Mouse (Mus musculus) liver, embryonic 11.5 days (tissue): ENCODE measurements around the gene Dars. TPM values are rescaled to one million over a fixed set of nuclear protein-coding genes. Genes with fewer than 3 reads are reported as not detected.
A peak's percentile ranks its signal among the peaks of the same experiment; 100 is the strongest.

Source experiments
- ATAC-seq: fragments of 200-750 bp; cut with Nextera tagmentation; replicated peaks from 2 replicates; pipeline ENCODE4 v1.8.0; 2017; ENCODE audit warnings: moderate number of reproducible peaks, mild to moderate bottlenecking, moderate TSS enrichment, moderate library complexity; ENCODE audit not compliant: low FRiP score
- DNase-seq: peaks from one replicate; pipeline ENCODE4 v3.0.0-alpha.2; 2017; ENCODE audit warnings: low spot score
- H3K27ac ChIP-seq: fragments of 300-500 bp; sonication (generic); 2 replicates; pipeline ENCODE4 v1.5.1; 2014; ENCODE audit warnings: mild to moderate bottlenecking, low read depth, low read length, control low read depth
- H3K27me3 ChIP-seq: fragments of 300-500 bp; sonication (generic); replicated peaks from 2 replicates; pipeline ENCODE4 v1.6.1; 2014; ENCODE audit warnings: low read length, mixed read lengths; ENCODE audit not compliant: control insufficient read depth, insufficient read depth
- H3K36me3 ChIP-seq: fragments of 300-500 bp; sonication (generic); 2 replicates; pipeline ENCODE4 v1.6.1; 2014; ENCODE audit warnings: mild to moderate bottlenecking, low read length, moderate library complexity, mixed read lengths; ENCODE audit not compliant: control insufficient read depth, insufficient read depth
- H3K4me1 ChIP-seq: fragments of 300-500 bp; sonication (generic); replicated peaks from 2 replicates; pipeline ENCODE4 v1.6.1; 2014; ENCODE audit warnings: low read length, mixed read lengths; ENCODE audit not compliant: control insufficient read depth, insufficient read depth
- H3K4me2 ChIP-seq: fragments of 300-500 bp; sonication (generic); 2 replicates; pipeline ENCODE4 v1.6.1; 2014; ENCODE audit warnings: mild to moderate bottlenecking, control low read depth, moderate library complexity
- H3K4me3 ChIP-seq: fragments of 300-500 bp; sonication (generic); 2 replicates; pipeline ENCODE4 v1.5.1; 2014; ENCODE audit warnings: low read depth, low read length, control low read depth
- H3K9ac ChIP-seq: fragments of 300-500 bp; sonication (generic); 2 replicates; pipeline ENCODE4 v1.6.1; 2014; ENCODE audit warnings: low read depth, low read length, control low read depth
- H3K9me3 ChIP-seq: fragments of 300-500 bp; sonication (generic); 2 replicates; pipeline ENCODE4 v1.6.1; 2016; ENCODE audit warnings: low read length, inconsistent platforms, mixed read lengths; ENCODE audit not compliant: control insufficient read depth
- WGBS: fragments of 180-500 bp; shearing (Covaris S2); extraction: QIAGEN DNeasy Blood & Tissue Kit; methylation state at CpG from one replicate; pipeline ENCODE4 v1.1.7; 2014; 5-methylcytosine and 5-hydroxymethylcytosine counted together
- polyA plus RNA-seq: library from polyadenylated mRNA; unstranded; fragments of >200 nt; fragmentation: Nextera tagmentation; extraction: Ambion mirVana; gene quantifications from 2 replicates; pipeline ENCODE4 v1.2.1, GENCODE M21; 2014

Gene Dars
- polyA plus RNA-seq, 1 experiment from 2014 or later = 156 TPM

GRCm38 (mm10) chr1:128372143-128372860 lies 44.9 kb downstream of the Dars start:
- 86% methylated on average over 7 of the region's 7 CpGs for WGBS
- ATAC-seq (no peak), DNase-seq (no peak)

GRCm38 (mm10) chr1:128368732-128369441 lies 48.3 kb downstream of the Dars start:
- peaks cover 17% of the 10 kb centered on the region for H3K36me3 ChIP-seq

More at GRCm38 (mm10) chr1:128372143-128372860, 44.9 kb downstream of the Dars start:
- Histone ChIP-seq H3K9me3 (no peaks in the 10 kb centered on the region), H3K4me2 (no peak overlapping the region), H3K27me3 (no peaks in the 10 kb centered on the region), H3K4me3 (no peak overlapping the region), H3K4me1 (no peaks in the 10 kb centered on the region), H3K9ac (no peak overlapping the region), H3K36me3 (peaks cover 17% of the 10 kb centered on the region), H3K27ac (no peak overlapping the region)

GRCm38 (mm10) chr1:128360601-128361000 lies 56.6 kb downstream of the Dars start:
- WGBS = 75% methylated on average over 2 of the region's 2 CpGs
- no peak for DNase-seq
- peaks cover 25% of the 10 kb centered on the region for H3K36me3 ChIP-seq
- H3K27me3 ChIP-seq = no peaks in the 10 kb centered on the region
- no peak overlapping the region for H3K4me2 ChIP-seq
- 0 out of 2 replicates have a peak overlapping the region, but pooled peaks have one; percentile 70 for H3K27ac ChIP-seq
- peaks cover 7% of the 10 kb centered on the region for H3K4me1 ChIP-seq
- ATAC-seq = no peak
- no peaks in the 10 kb centered on the region for H3K9me3 ChIP-seq
- no peak overlapping the region for H3K4me3 ChIP-seq
- H3K9ac ChIP-seq = no peak overlapping the region

More at GRCm38 (mm10) chr1:128368732-128369441, 48.3 kb downstream of the Dars start:
- H3K4me3 ChIP-seq = no peak overlapping the region
- no peaks in the 10 kb centered on the region for H3K4me1 ChIP-seq
- no peak overlapping the region for H3K27ac ChIP-seq
- 81% methylated on average over 5 of the region's 5 CpGs for WGBS
- no peak overlapping the region for H3K9ac ChIP-seq
- no peaks in the 10 kb centered on the region for H3K27me3 ChIP-seq
- ATAC-seq (no peak; the same call in 1 of the 2 replicates), DNase-seq (no peak)
- no peaks in the 10 kb centered on the region for H3K9me3 ChIP-seq
- no peak overlapping the region for H3K4me2 ChIP-seq

GRCm38 (mm10) chr1:128359554-128360376 lies 57.4 kb downstream of the Dars start, which contains the start of gene Mcm6:
TSS of gene Mcm6 (minus strand) at chr1:128359664.
- ATAC-seq (peak; percentile 95), DNase-seq (peak; percentile 92)
- peak within 1 kb of the TSS; percentile 89 for H3K4me2 ChIP-seq
- H3K36me3 ChIP-seq = peaks cover 26% of the 10 kb centered on the region
- peaks cover 7% of the 10 kb centered on the region for H3K4me1 ChIP-seq
- peak within 1 kb of the TSS; percentile 87 for H3K27ac ChIP-seq
- H3K9me3 ChIP-seq = no peaks in the 10 kb centered on the region
- WGBS = 3% methylated on average over 38 of the region's 38 CpGs
- H3K27me3 ChIP-seq = no peaks in the 10 kb centered on the region
- peak within 1 kb of the TSS; percentile 86 for H3K4me3 ChIP-seq
- H3K9ac ChIP-seq = peak within 1 kb of the TSS; percentile 94

GRCm38 (mm10) chr1:128358916-128359553 lies 58.1 kb downstream of the Dars start:
- Histone ChIP-seq H3K4me2 (peak overlapping the region; percentile 89), H3K4me1 (peaks cover 7% of the 10 kb centered on the region), H3K9me3 (no peaks in the 10 kb centered on the region), H3K4me3 (peak overlapping the region; percentile 86), H3K27me3 (no peaks in the 10 kb centered on the region), H3K9ac (peak overlapping the region; percentile 94), H3K27ac (peak overlapping the region; percentile 87), H3K36me3 (peaks cover 23% of the 10 kb centered on the region)
- peak; percentile 70 for ATAC-seq
- WGBS = under 1% methylated on average over 35 of the region's 35 CpGs
- DNase-seq = no peak

- no peak for DNase-seq
- Histone ChIP-seq H3K9ac (peak overlapping the region; percentile 94), H3K4me2 (peak overlapping the region; percentile 89), H3K36me3 (peaks cover 29% of the 10 kb centered on the region), H3K27me3 (no peaks in the 10 kb centered on the region), H3K9me3 (no peaks in the 10 kb centered on the region), H3K4me1 (peaks cover 7% of the 10 kb centered on the region), H3K4me3 (peak overlapping the region; percentile 86), H3K27ac (0 out of 2 replicates have a peak overlapping the region, but pooled peaks have one; percentile 46)
- 58% methylated on average over 6 of the region's 6 CpGs for WGBS
- no peak for ATAC-seq
Observed at GRCm38 (mm10) chr1:128358276-128358675, 58.9 kb downstream of the Dars start.

- H3K9ac ChIP-seq = peak overlapping the region; percentile 94
- H3K27ac ChIP-seq = 0 out of 2 replicates have a peak overlapping the region, but pooled peaks have one; percentile 2
- H3K4me2 ChIP-seq = peak overlapping the region; percentile 89
- no peaks in the 10 kb centered on the region for H3K9me3 ChIP-seq
- peaks cover 25% of the 10 kb centered on the region; the same call in 1 of the 2 replicates for H3K36me3 ChIP-seq
- H3K4me1 ChIP-seq = peaks cover 7% of the 10 kb centered on the region
- DNase-seq (no peak), ATAC-seq (no peak)
- no peaks in the 10 kb centered on the region for H3K27me3 ChIP-seq
- 55% methylated on average over 3 of the region's 3 CpGs for WGBS
- peak overlapping the region; percentile 86 for H3K4me3 ChIP-seq
Observed at GRCm38 (mm10) chr1:128357452-128357851, 59.7 kb downstream of the Dars start.

GRCm38 (mm10) chr1:128353092-128353491 lies 64.1 kb downstream of the Dars start:
- Histone ChIP-seq H3K9me3 (no peaks in the 10 kb centered on the region), H3K4me3 (no peak overlapping the region), H3K4me1 (peaks cover 4% of the 10 kb centered on the region), H3K9ac (no peak overlapping the region), H3K27me3 (no peaks in the 10 kb centered on the region), H3K27ac (no peak overlapping the region), H3K36me3 (peaks cover 51% of the 10 kb centered on the region), H3K4me2 (no peak overlapping the region)
- WGBS = 50% methylated on average over 3 of the region's 3 CpGs
- ATAC-seq = no peak; the same call in 1 of the 2 replicates
- no peak for DNase-seq
